Mouse (Mus musculus): ENCODE measurements around the gene Gfod1. TPM values are rescaled to one million over a fixed set of nuclear protein-coding genes. Genes with fewer than 3 reads are reported as not detected.

The Gfod1 gene
- 5.1 and 10.3 TPM in 2 replicates for polyA plus RNA-seq (2012; rRNA removed; ENCODE audit: low replicate concordance)

DNA sequence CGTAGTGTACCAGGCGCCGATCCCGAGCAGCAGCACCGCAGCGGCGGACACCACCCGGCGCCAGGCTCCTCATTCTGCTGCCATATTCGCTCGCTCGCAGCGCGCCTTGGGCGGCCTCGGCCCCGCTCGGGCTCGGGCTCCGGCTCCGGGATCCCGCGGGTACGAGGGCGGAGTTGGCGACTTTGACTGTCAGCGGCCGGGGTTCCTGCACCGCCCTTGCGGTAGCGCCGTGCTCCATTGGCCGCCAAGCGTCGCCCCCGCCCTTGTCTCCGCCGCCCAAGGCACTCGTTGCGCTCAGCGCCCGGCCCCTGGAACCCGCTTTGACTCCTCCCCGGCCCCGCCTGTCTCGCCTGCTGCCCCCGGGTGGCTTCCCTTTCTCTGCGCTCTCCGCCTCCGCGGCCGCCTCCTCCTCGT is at the start of gene Gfod1:
Gene Gfod1, minus strand, starts transcription at position 155 of the 414 bp plus-strand sequence.

DNA sequence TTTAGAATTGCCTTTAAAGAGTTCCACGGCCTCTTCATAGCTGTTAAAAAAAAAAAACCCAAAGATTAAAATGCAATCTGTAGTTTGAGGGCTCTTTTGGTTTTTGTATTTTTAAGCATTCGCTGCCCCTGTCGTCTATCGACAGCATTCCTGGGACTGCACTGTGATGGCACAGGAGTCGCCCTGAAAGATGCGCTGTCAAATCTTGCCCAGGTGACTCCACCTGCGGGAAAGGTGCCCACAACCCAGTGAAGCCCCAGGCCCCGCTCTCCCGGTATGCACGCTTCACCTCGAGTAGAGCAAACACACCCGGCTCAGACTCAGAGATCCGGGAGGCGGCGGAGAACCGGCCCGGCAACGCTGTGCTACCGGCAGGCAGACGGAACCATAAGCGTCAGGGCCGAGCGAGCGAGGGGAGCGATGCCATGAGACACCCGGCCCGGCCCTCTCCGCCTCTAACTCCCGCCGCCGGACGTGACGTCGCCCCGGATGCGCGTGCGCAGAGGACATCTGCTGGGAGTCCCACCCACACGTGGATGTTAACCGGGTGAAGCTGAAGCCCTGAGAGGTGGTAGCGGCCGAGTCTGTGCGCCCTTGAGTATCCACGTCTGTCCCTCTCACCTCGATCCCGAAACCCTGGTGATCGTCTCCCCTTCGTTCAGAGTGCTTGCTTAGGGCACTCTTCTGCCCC is 132.8 kb downstream of the Gfod1 start, which contains the start of gene Tbc1d7:
Gene Tbc1d7, minus strand, starts transcription at position 482 of the 691 bp plus-strand sequence.

Other genes starting within 250 kb of the Gfod1 start
- 20.2 and 23.7 TPM in 2 replicates for gene Tbc1d7, start 132.7 kb downstream of the Gfod1 start, polyA plus RNA-seq (2012; rRNA removed; ENCODE audit: low replicate concordance)
- gene Sirt5, start 61.3 kb upstream of the Gfod1 start, polyA plus RNA-seq (2012; rRNA removed; ENCODE audit: low replicate concordance): 13.5 and 20.5 TPM in 2 replicates
- 29.8 and 50.7 TPM in 2 replicates for gene Nol7, start 94.2 kb upstream of the Gfod1 start, polyA plus RNA-seq (2012; rRNA removed; ENCODE audit: low replicate concordance)
- gene Ranbp9, start 177.1 kb upstream of the Gfod1 start, polyA plus RNA-seq (2012; rRNA removed; ENCODE audit: low replicate concordance): 21.7 and 27.7 TPM in 2 replicates